Mouse (Mus musculus) embryonic facial prominence, embryonic 12.5 days (tissue): ENCODE data around the gene Srgap3. TPM values are rescaled to one million over a fixed set of nuclear protein-coding genes. Genes with fewer than 3 reads are reported as not detected.
"Not testable (repeated sequence)": the region's sequence is repeated elsewhere in the genome, so short reads cannot be mapped to it uniquely, and the experiment has no call there.

ENCODE experiments used
- ATAC-seq: fragments of 200-750 bp; cut with Nextera tagmentation; 2 replicates; pipeline ENCODE4 v1.8.0; 2017; ENCODE audit not compliant: insufficient number of reproducible peaks, insufficient read depth, low FRiP score, low TSS enrichment
- H3K27ac ChIP-seq: fragments of 300-500 bp; sonication (generic); 2 replicates; pipeline ENCODE4 v1.5.1; 2016; ENCODE audit warnings: mild to moderate bottlenecking
- H3K27me3 ChIP-seq: fragments of 300-500 bp; sonication (generic); 2 replicates; pipeline ENCODE4 v1.6.1; 2016; ENCODE audit warnings: mild to moderate bottlenecking, moderate library complexity
- H3K36me3 ChIP-seq: fragments of 300-500 bp; sonication (generic); 2 replicates; pipeline ENCODE4 v1.6.1; 2016; ENCODE audit warnings: mild to moderate bottlenecking
- H3K4me1 ChIP-seq: fragments of 300-500 bp; sonication (generic); 2 replicates; pipeline ENCODE4 v1.6.1; 2016
- H3K4me2 ChIP-seq: fragments of 300-500 bp; sonication (generic); replicated peaks from 2 replicates; pipeline ENCODE4 v1.6.1; 2016; ENCODE audit warnings: mild to moderate bottlenecking, moderate library complexity
- H3K4me3 ChIP-seq: fragments of 300-500 bp; sonication (generic); 2 replicates; pipeline ENCODE4 v1.5.1; 2016; ENCODE audit warnings: mild to moderate bottlenecking
- H3K9ac ChIP-seq: fragments of 300-500 bp; sonication (generic); 2 replicates; pipeline ENCODE4 v1.6.1; 2016; ENCODE audit warnings: mild to moderate bottlenecking, moderate library complexity
- H3K9me3 ChIP-seq: fragments of 300-500 bp; sonication (generic); 2 replicates; pipeline ENCODE4 v1.6.1; 2016; ENCODE audit warnings: mild to moderate bottlenecking, moderate library complexity
- WGBS: fragments of 180-500 bp; shearing (Covaris S2); methylation state at CpG from one replicate; pipeline ENCODE4 v1.1.7; 2016; 5-methylcytosine and 5-hydroxymethylcytosine counted together
- polyA plus RNA-seq: library from polyadenylated mRNA; unstranded; fragments of >200 nt; fragmentation: Nextera tagmentation; extraction: Ambion mirVana; gene quantifications from 2 replicates; pipeline ENCODE4 v1.2.1, GENCODE M21; 2016

Gene Srgap3
- polyA plus RNA-seq, 1 experiment from 2014 or later, result 8.9 TPM

DNA sequence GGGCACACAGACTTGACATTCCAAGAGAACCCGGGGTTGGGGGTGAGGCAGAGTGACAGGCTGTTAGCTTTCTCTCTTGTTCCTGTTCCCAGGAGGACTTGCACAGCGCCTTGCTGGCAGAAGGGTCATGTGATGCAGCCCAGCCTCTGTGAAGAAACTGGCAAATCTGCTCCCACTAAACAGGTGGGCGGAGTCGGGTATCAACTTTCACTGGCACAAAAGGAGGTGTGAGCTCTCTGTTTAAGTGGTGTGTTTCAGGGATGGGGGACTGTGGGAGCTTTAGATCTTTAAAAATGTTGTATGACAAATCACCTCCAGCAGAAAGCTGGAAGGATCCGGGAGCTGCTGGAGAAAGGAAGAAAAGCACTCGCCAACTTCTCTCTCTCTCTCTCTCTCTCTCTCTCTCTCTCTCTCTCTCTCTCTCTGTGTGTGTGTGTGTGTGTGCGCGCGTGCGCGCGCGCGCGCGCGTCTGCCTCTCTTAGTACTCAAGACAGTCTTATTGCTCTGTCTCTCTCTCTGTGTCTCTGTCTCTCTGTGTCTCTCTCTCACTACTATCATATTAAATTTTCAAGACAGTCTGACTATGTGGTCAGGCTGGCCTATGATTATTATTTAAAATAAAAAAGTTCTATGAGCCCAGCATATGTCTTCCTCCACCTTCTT lies 218.2 kb downstream of the Srgap3 start:
- ATAC-seq, result peak; percentile 88
- no peaks in the 10 kb centered on the region for H3K27me3 ChIP-seq
- peak overlapping the region; percentile 41 for H3K4me2 ChIP-seq
- H3K27ac ChIP-seq, result peak overlapping the region; percentile 78
- H3K4me1 ChIP-seq, result peaks cover 10% of the 10 kb centered on the region
- 9% methylated on average over 17 of the region's 17 CpGs for WGBS
- peaks cover 2% of the 10 kb centered on the region; the same call in 1 of the 2 replicates for H3K9me3 ChIP-seq
- H3K4me3 ChIP-seq, result peak overlapping the region; percentile 22; the same call in 1 of the 2 replicates
- H3K9ac ChIP-seq, result no peak overlapping the region; the same call in 1 of the 2 replicates
- H3K36me3 ChIP-seq, result peaks cover 11% of the 10 kb centered on the region; the same call in 1 of the 2 replicates

DNA sequence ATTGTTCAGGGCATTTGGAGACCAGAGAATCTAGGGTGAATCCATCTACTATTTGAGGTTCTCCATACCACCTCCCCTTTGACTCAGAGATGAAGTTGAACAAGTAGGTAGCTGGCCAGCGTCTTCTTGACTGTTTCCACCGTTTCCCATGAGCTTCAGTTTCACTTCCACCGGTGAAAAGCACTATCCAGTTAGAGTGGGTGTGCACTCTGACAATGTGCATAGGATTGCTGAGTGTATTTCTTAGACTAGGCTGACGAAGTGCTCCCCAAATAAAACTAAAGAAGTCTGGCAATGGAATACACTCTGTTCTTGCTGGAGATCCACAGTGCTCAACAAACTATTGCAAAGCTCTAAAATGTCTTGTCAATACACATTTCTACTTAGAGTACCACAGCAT lies 221.6 kb downstream of the Srgap3 start:
- no peaks in the 10 kb centered on the region for H3K9me3 ChIP-seq
- H3K4me3 ChIP-seq, result no peak overlapping the region
- no peak overlapping the region for H3K4me2 ChIP-seq
- ATAC-seq, result no peak
- H3K9ac ChIP-seq, result no peak overlapping the region
- H3K27ac ChIP-seq, result no peak overlapping the region
- peaks cover 10% of the 10 kb centered on the region for H3K4me1 ChIP-seq
- 86% methylated on average over 4 of the region's 4 CpGs for WGBS
- H3K36me3 ChIP-seq, result no peaks in the 10 kb centered on the region
- H3K27me3 ChIP-seq, result no peaks in the 10 kb centered on the region

DNA sequence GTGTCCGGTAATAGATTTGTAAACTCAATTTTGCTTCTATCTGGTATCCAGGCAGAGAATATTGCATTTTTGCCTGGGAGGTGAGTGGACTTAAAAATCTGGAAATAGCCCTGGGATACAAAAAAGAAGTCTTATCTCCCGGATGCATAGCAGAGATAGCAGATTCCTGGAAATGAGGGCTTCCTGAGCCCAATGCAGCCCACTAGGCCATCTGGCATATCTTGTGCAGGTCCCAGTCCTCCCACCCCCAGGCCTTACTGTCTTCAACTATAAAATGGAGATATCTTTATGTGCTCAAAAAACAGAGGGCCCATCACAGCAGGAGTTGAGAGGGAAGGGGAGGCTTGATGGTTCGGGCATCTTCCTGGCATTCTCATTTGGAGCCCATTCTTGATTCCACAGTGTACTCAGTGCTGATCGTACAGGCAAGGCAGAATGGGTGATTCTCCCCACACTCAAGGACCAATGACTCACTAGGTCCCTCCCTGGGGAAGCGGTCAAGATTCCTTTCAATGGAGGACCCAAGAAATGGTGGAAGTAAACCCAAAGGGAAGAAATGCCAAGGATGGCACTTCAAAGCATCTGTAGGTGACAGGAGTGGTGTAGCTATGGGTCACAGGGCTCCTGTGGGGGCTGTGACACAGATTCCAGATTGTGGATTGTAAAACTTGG lies 226.5 kb downstream of the Srgap3 start:
- Histone ChIP-seq H3K4me2 (no peak overlapping the region), H3K9ac (no peak overlapping the region), H3K36me3 (no peaks in the 10 kb centered on the region), H3K9me3 (no peaks in the 10 kb centered on the region), H3K27me3 (no peaks in the 10 kb centered on the region), H3K4me1 (no peaks in the 10 kb centered on the region), H3K27ac (no peak overlapping the region), H3K4me3 (no peak overlapping the region)
- ATAC-seq, result no peak
- WGBS, result 89% methylated on average over 5 of the region's 5 CpGs

DNA sequence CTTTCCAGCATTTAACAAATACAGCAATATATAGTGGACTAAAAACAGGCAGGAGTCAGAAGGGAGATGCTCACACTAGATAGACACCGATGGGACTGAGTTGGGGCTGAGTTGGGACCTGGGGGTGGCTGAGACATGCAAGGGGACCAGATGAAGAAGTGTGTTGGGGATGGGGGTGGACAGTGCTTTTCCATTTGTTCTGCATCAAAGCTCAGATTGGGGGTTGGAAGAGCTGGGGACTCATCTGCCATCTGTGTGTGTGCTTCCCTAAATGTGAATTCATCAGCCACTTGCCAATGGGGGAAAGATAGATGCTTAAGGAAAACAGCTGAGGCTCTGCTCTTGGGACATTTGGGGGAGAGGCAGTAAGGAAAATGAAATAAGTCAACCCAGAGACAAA lies 227.1 kb downstream of the Srgap3 start:
- ATAC-seq, result no peak
- no peak overlapping the region for H3K27ac ChIP-seq
- WGBS, result 98% methylated on average over 1 of the region's 1 CpGs

DNA sequence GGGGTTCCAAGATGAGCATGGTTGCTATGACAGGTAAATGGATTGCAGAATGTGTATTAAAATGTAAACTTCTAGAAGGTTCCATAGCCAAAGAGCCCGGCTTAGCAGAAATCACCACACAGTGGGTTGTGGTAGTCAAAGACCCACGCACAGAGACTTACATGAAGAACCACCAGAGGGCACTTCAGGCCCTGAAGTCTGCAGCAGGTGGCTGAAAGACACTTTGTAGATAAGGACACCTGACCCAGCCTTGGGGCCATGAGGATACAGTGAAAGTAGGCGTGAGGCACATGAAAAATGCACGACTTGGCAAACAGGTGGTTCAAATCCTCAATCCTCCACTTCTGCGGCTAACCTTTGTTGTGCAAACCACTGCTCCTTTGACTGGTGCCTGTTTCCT lies 229.9 kb downstream of the Srgap3 start:
- Histone ChIP-seq H3K27me3 (no peaks in the 10 kb centered on the region), H3K4me2 (no peak overlapping the region), H3K4me1 (no peaks in the 10 kb centered on the region), H3K9ac (no peak overlapping the region), H3K27ac (no peak overlapping the region), H3K36me3 (no peaks in the 10 kb centered on the region), H3K4me3 (no peak overlapping the region), H3K9me3 (no peaks in the 10 kb centered on the region)
- ATAC-seq, result no peak
- WGBS, result 56% methylated on average over 5 of the region's 5 CpGs

More for the DNA sequence above, 227.1 kb downstream of the Srgap3 start:
- no peak overlapping the region for H3K4me2 ChIP-seq
- no peak overlapping the region for H3K9ac ChIP-seq
- no peaks in the 10 kb centered on the region for H3K9me3 ChIP-seq
- no peaks in the 10 kb centered on the region for H3K4me1 ChIP-seq
- no peaks in the 10 kb centered on the region for H3K27me3 ChIP-seq
- no peaks in the 10 kb centered on the region for H3K36me3 ChIP-seq
- no peak overlapping the region for H3K4me3 ChIP-seq

DNA sequence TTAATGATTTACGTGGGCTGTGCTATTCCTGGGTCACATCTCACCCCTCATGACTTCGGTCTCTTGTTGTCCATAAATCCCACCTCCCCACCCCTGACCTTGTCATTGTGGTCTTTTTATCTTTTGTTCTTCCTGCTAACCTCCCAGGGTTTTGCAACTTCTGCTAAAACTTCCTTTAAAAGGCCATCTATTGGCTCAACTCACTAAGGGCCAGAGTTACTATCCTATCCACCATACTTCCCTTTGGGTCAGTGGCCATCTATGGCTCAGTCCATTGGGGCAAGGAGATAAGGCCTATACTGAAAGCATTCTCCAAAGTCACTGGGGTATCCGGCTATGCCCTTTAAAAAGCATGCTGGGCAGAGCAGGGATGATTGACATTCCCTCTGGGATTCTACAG lies 233.1 kb downstream of the Srgap3 start:
- no peak for ATAC-seq
- H3K27me3 ChIP-seq, result no peaks in the 10 kb centered on the region
- no peak overlapping the region for H3K4me2 ChIP-seq
- H3K36me3 ChIP-seq, result no peaks in the 10 kb centered on the region
- WGBS, result 87% methylated on average over 3 of the region's 3 CpGs
- no peak overlapping the region for H3K27ac ChIP-seq
- no peak overlapping the region for H3K4me3 ChIP-seq
- H3K4me1 ChIP-seq, result no peaks in the 10 kb centered on the region
- H3K9ac ChIP-seq, result no peak overlapping the region
- no peaks in the 10 kb centered on the region for H3K9me3 ChIP-seq

DNA sequence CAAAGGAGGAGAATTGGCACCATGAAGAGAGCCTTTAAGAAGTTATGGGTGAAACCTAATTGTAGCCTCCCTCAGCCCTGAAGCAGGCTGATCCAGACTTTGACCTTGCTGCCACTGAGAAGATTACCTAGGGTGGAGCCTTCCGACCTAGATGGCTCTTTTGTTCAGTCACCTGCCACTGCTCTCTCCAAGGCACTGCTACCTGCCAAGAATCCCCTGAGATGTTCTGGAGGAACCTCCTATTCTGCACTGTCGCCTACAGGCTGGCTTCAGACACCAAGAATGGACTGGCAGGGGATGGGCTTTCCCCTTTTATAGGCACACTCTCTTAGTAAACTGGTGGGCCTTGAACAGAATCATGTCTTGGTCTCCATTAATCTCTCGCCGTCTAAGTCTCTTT lies 244.8 kb downstream of the Srgap3 start:
- H3K9me3 ChIP-seq, ATAC-seq, H3K4me1 ChIP-seq, H3K27ac ChIP-seq, H3K4me2 ChIP-seq, H3K36me3 ChIP-seq, H3K27me3 ChIP-seq, H3K9ac ChIP-seq, H3K4me3 ChIP-seq: not testable (repeated sequence)
- WGBS, result 86% methylated on average over 4 of the region's 4 CpGs

DNA sequence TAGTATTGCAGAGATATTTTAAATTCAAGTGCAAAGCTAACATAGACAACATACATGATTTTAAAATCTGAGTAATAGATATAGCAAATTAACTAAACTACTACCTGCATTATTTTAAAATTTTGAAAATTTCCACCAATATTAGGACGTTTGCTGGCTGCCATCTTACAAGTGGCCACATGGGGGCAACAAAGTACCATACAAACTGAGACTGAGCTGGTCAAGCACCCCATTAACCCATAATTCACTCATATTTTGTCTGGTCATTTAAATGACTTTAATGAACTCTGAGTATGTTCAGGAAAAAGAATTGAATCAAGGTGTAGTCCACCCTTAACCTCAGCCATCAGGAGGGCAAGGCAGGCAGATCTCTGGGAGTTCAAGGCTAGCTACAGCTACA lies 246.7 kb downstream of the Srgap3 start:
- Histone ChIP-seq H3K4me2 (no peak overlapping the region), H3K9me3 (no peaks in the 10 kb centered on the region), H3K4me3 (no peak overlapping the region), H3K9ac (no peak overlapping the region), H3K4me1 (peaks cover 3% of the 10 kb centered on the region; the same call in 1 of the 2 replicates), H3K27me3 (no peaks in the 10 kb centered on the region; the same call in 1 of the 2 replicates), H3K27ac (no peak overlapping the region), H3K36me3 (no peaks in the 10 kb centered on the region)
- WGBS, result 0% methylated on average over 1 of the region's 1 CpGs
- no peak for ATAC-seq

DNA sequence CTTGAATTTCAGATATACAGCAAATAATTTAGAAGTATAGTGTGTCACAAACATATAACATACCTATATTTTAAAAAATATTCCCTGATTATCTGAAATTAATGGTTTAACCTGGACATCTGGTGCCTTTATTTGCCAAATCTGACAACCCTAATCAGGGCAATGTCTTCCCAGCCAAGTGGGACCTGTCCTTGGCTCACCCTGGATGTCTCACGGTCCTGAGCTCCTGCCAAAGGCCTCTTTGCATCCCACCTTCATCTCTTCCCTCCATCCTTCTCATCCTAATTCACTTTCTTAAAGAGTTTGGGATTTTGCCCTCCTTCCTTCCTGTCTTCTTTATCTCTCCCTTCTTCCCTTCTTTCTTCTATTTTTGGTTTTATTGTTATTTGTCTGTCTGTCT lies 248.0 kb downstream of the Srgap3 start:
- ATAC-seq, result no peak
- WGBS, result 59% methylated on average over 1 of the region's 1 CpGs

DNA sequence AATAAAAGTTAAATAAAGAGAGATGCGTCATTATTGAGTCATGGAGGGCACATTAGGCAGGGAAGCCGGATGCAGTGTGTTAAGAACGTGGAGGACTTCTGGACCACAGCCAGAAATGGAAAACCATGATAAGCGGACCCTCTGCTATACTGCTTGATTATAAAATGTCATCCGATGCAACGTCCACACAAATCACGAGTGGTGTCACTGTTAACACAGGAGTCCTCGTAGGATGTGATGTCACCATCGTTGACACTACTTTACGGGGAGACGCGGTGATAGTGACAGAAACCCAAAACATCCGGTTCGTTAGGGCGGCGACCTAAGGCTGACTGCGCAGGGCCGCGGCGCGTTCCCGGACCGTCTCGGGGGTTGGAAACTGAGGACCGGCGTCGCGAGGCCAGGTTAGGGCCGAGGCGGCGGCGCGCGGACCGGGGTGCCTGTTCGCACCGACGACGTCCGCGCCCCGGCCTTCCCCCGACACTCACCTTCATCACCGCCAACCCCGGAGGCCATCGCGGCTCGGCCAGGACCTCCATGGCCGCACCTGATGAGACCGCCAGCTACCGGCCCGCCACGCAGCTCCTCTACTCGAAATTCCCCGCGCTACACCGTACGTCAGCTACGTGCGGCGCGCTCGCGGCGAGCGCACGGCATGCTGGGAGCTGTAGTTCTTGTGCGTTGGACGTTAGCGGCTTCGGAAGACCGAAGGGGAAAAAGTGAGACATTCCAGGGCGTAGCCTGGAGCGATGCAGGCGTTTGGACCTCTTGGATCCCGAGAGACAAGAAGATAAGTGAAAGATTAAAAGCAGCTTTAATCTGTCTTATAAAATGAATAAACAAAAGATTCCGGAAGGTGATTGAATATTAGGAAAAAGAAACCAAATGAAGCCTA lies 250.8 kb downstream of the Srgap3 start, which contains the start of gene Rad18:
Gene Rad18 (minus strand): TSS at position 631 of the 895 bp plus-strand sequence.
- Histone ChIP-seq H3K9me3 (no peaks in the 10 kb centered on the region), H3K4me1 (peaks cover 4% of the 10 kb centered on the region; the same call in 1 of the 2 replicates), H3K36me3 (peaks cover 7% of the 10 kb centered on the region; the same call in 1 of the 2 replicates), H3K4me3 (peak within 1 kb of the TSS; percentile 77), H3K27me3 (no peaks in the 10 kb centered on the region; the same call in 1 of the 2 replicates), H3K4me2 (peak within 1 kb of the TSS; percentile 77), H3K9ac (peak within 1 kb of the TSS; percentile 66), H3K27ac (no peak within 1 kb of the TSS)
- ATAC-seq, result peak; percentile 90
- under 1% methylated on average over 77 of the region's 77 CpGs for WGBS

More for the DNA sequence above, 248.0 kb downstream of the Srgap3 start:
- Histone ChIP-seq H3K4me3 (no peak overlapping the region), H3K27ac (no peak overlapping the region), H3K27me3 (no peaks in the 10 kb centered on the region; the same call in 1 of the 2 replicates), H3K9me3 (no peaks in the 10 kb centered on the region), H3K4me2 (no peak overlapping the region), H3K4me1 (peaks cover 4% of the 10 kb centered on the region; the same call in 1 of the 2 replicates), H3K9ac (no peak overlapping the region), H3K36me3 (no peaks in the 10 kb centered on the region)

DNA sequence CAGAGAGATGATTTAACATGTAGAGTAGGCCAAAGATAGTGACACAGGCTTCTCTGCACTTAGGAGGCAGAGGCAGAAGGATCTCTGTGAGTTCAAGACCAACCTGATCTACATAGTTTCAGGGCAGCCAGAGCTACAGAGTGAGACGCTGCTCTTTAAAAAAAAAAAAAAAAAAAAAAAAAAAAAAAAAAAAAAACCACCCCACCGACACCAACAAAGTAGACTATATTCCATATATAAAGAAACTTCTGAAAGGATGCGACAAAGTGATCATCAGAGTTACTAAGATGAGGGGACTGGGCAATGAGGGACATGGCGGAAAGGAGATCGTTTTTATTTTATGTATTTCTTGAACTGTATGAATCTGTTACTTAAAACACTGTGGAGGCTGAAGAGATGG lies 252.6 kb downstream of the Srgap3 start:
- 94% methylated on average over 5 of the region's 5 CpGs for WGBS
- H3K4me1 ChIP-seq, result peaks cover 4% of the 10 kb centered on the region; the same call in 1 of the 2 replicates
- H3K9ac ChIP-seq, result no peak overlapping the region
- peaks cover 13% of the 10 kb centered on the region for H3K36me3 ChIP-seq
- H3K27ac ChIP-seq, result no peak overlapping the region
- H3K4me2 ChIP-seq, result no peak overlapping the region
- H3K9me3 ChIP-seq, result no peaks in the 10 kb centered on the region
- H3K27me3 ChIP-seq, result no peaks in the 10 kb centered on the region; the same call in 1 of the 2 replicates
- H3K4me3 ChIP-seq, result no peak overlapping the region
- no peak for ATAC-seq
